ENCODE assay signal across 18 mouse cellular contexts in the genomic region with DNA sequence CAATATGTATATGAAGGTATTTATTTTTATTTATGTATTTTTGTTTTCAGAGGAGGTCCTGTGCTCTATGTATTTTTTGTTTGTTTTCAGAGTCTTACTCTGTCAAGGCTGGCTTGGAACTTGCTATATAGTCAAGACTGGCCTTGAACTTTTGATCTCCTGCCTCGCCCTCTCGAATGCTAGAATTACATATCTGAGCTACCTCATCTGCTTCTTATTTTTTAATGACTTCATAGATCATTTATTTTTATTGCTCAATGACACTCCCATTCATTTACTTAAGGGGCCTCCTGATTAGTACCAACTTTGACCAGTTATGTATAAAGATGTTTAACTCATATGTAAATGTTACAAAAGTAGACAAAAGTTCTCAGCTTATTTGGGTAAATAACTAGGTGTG.
A peak's percentile ranks its signal among the peaks of the same experiment; 100 is the strongest.
DNase-seq lines count a peak whose midpoint lies in the region; ATAC-seq and TF ChIP-seq lines count a peak whose summit lies in the region.
"Had no signal": no experiment of that assay in that cellular context is flagged by ENCODE, and none has a peak within 500 bp of the region (broad histone marks: within the 10 kb centered on the region; RNA-seq: fewer than 3 reads in every experiment).

No protein-coding gene starts in this region.

- H3K4me2 ChIP-seq in intestine, embryonic 15.5 days (replicated peaks), result no peak overlapping the region
- no peak overlapping the region for H3K4me2 ChIP-seq in intestine, embryonic 16.5 days (ENCODE audit: low read depth, low read length)
- H3K4me2 ChIP-seq: embryonic facial prominence, embryonic 12.5 days; forebrain, embryonic 13.5 days; forebrain, embryonic 15.5 days had no signal

- peaks cover 9% of the 10 kb centered on the region for H3K36me3 ChIP-seq in intestine, embryonic 15.5 days
- H3K36me3 ChIP-seq in intestine, embryonic 16.5 days (ENCODE audit: control insufficient read depth, insufficient read depth, low read length), result peaks cover 10% of the 10 kb centered on the region
- peaks cover 40% of the 10 kb centered on the region for H3K36me3 ChIP-seq in small intestine, adult 2 months (ENCODE audit: control insufficient read depth, insufficient read depth, low read length)

- TF ChIP-seq POLR2A in small intestine, adult 2 months (IDR thresholded peaks at IDR 0.05; ENCODE audit: low read depth, low read length), result no peak

- H3K27me3 ChIP-seq in intestine, embryonic 15.5 days (replicated peaks), result no peaks in the 10 kb centered on the region
- no peaks in the 10 kb centered on the region for H3K27me3 ChIP-seq in intestine, embryonic 16.5 days (replicated peaks; ENCODE audit: control insufficient read depth, insufficient read depth, low read length)
- H3K27me3 ChIP-seq in small intestine, adult 2 months (ENCODE audit: control insufficient read depth, insufficient read depth, low read length), result no peaks in the 10 kb centered on the region
- H3K27me3 ChIP-seq: embryonic facial prominence, embryonic 12.5 days; forebrain, embryonic 13.5 days; forebrain, embryonic 15.5 days had no signal

- no peak for TF ChIP-seq CTCF in small intestine, adult 2 months (IDR thresholded peaks at IDR 0.05; ENCODE audit: extremely low read depth, insufficient read length, insufficient replicate concordance, low read depth, low read length)

- H3K4me3 ChIP-seq in intestine, embryonic 15.5 days (replicated peaks), result no peak overlapping the region
- H3K4me3 ChIP-seq in intestine, embryonic 16.5 days (ENCODE audit: low read length), result no peak overlapping the region
- no peak overlapping the region for H3K4me3 ChIP-seq in small intestine, adult 2 months (ENCODE audit: low read depth, low read length)
- H3K4me3 ChIP-seq: embryonic facial prominence, embryonic 10.5 days; embryonic facial prominence, embryonic 12.5 days; forebrain, embryonic 13.5 days; forebrain, embryonic 15.5 days had no signal

- H3K27ac ChIP-seq in intestine, embryonic 15.5 days, result no peak overlapping the region
- no peak overlapping the region for H3K27ac ChIP-seq in intestine, embryonic 16.5 days (ENCODE audit: low read length)
- peak overlapping the region; percentile 82 for H3K27ac ChIP-seq in small intestine, adult 2 months (ENCODE audit: insufficient read depth, low read depth, low read length)
- H3K27ac ChIP-seq: embryonic facial prominence, embryonic 10.5 days; embryonic facial prominence, embryonic 12.5 days; forebrain, embryonic 13.5 days; forebrain, embryonic 15.5 days had no signal

- no peak overlapping the region for H3K9ac ChIP-seq in intestine, embryonic 15.5 days
- H3K9ac ChIP-seq in intestine, embryonic 16.5 days (ENCODE audit: low read depth, low read length), result no peak overlapping the region
- H3K9ac ChIP-seq: embryonic facial prominence, embryonic 12.5 days; forebrain, embryonic 13.5 days; forebrain, embryonic 15.5 days; forebrain, postnatal 0 days had no signal

- whole genome bisulfite sequencing in intestine, embryonic 15.5 days, result 72% methylated on average over 2 of the region's 2 CpGs
- 65% methylated on average over 2 of the region's 2 CpGs for WGBS in intestine, embryonic 16.5 days
- 43% methylated on average over 2 of the region's 2 CpGs for WGBS in small intestine, adult 2 months

- ATAC-seq in intestine, embryonic 15.5 days, result peak; percentile 77
- ATAC-seq in intestine, embryonic 16.5 days, result peak; percentile 77
- ATAC-seq: forebrain, embryonic 13.5 days; forebrain, embryonic 15.5 days; forebrain, postnatal 0 days had no signal

- peaks cover 8% of the 10 kb centered on the region for H3K4me1 ChIP-seq in intestine, embryonic 15.5 days (replicated peaks)
- peaks cover 22% of the 10 kb centered on the region for H3K4me1 ChIP-seq in intestine, embryonic 16.5 days (ENCODE audit: control insufficient read depth, insufficient read depth, low read length)
- H3K4me1 ChIP-seq in small intestine, adult 2 months (ENCODE audit: control insufficient read depth, insufficient read depth, insufficient read length, low read length), result peaks cover 17% of the 10 kb centered on the region

- no peaks in the 10 kb centered on the region for H3K9me3 ChIP-seq in intestine, embryonic 15.5 days
- H3K9me3 ChIP-seq in intestine, embryonic 16.5 days (ENCODE audit: control insufficient read depth, low read length), result no peaks in the 10 kb centered on the region
- H3K9me3 ChIP-seq: embryonic facial prominence, embryonic 10.5 days; embryonic facial prominence, embryonic 12.5 days; forebrain, embryonic 13.5 days; forebrain, embryonic 15.5 days had no signal

- DNase-seq in lung, postnatal 25 days (ENCODE audit: low spot score), result no peak
- no peak for DNase-seq in urinary bladder, postnatal 14 days (ENCODE audit: low spot score)
- DNase-seq: adrenal gland, adult 2 months; adrenal gland, postnatal 14 days; adrenal gland, postnatal 36 days; cerebellum, adult 11-12 months; cerebellum, adult 2 months; cerebellum, adult 9-10 months; cerebellum, postnatal 10 days; cerebellum, postnatal 25 days; forebrain, postnatal 0 days had no signal
